Mouse (Mus musculus) embryonic fibroblast, embryonic 13.5 days (primary cell): ENCODE data around the gene Ifnz.
"Not testable (repeated sequence)": the region's sequence is repeated elsewhere in the genome, so short reads cannot be mapped to it uniquely, and the experiment has no call there.

Source experiments
- CTCF ChIP-seq: IDR thresholded peaks from 2 replicates; pipeline ENCODE4 v1.5.1; 2011; ENCODE audit warnings: mild to moderate bottlenecking, control low read depth, low read length, moderate library complexity, borderline replicate concordance; ENCODE audit not compliant: insufficient read depth
- POLR2A ChIP-seq: IDR thresholded peaks from 2 replicates; pipeline ENCODE4 v1.6.1; 2011; ENCODE audit warnings: low read depth, mild to moderate bottlenecking, control low read depth, low read length, moderate library complexity

- TF ChIP-seq CTCF, POLR2A: not testable (repeated sequence)
These were observed 15.2 kb downstream of the Ifnz start, which contains the start of gene Gm13279 for GRCm38 (mm10) chr4:88797097-88797496.
